Mouse (Mus musculus) heart, embryonic 14.5 days (tissue): ENCODE data around the gene C130026I21Rik. TPM values are rescaled to one million over a fixed set of nuclear protein-coding genes. Genes with fewer than 3 reads are reported as not detected.

Experiments
- ATAC-seq: fragments of 200-750 bp; cut with Nextera tagmentation; 2 replicates; pipeline ENCODE4 v1.8.0; 2017; ENCODE audit warnings: low read depth, moderate TSS enrichment; ENCODE audit not compliant: insufficient number of reproducible peaks, insufficient read depth, low FRiP score
- H3K27ac ChIP-seq, 2 experiments: fragments of 200-500 bp in 1 of 2; fragments of 300-500 bp in 1 of 2; sonication (generic) in 1 of 2; replicated peaks in 1 of 2; 2 replicates each; pipeline ENCODE4 v1.5.1; 2012 to 2014; ENCODE audit warnings: low read depth in 2 of 2, low read length in 2 of 2, control low read depth in 1 of 2, mild to moderate bottlenecking in 1 of 2, mixed read lengths in 1 of 2; ENCODE audit not compliant: control insufficient read depth in 1 of 2, insufficient read depth in 1 of 2
- H3K27me3 ChIP-seq: fragments of 300-500 bp; sonication (generic); 2 replicates; pipeline ENCODE4 v1.6.1; 2014; ENCODE audit warnings: mild to moderate bottlenecking, low read length, control low read depth; ENCODE audit not compliant: control insufficient read depth, insufficient read depth
- H3K36me3 ChIP-seq: fragments of 300-500 bp; sonication (generic); 2 replicates; pipeline ENCODE4 v1.6.1; 2014; ENCODE audit warnings: mild to moderate bottlenecking, control low read depth, low read length, mixed read lengths; ENCODE audit not compliant: control insufficient read depth, insufficient read depth
- H3K4me1 ChIP-seq, 2 experiments: fragments of 200-500 bp in 1 of 2; fragments of 300-500 bp in 1 of 2; sonication (generic) in 1 of 2; 2 replicates each; pipeline ENCODE4 v1.6.1; 2012 to 2014; ENCODE audit warnings: low read length in 2 of 2, control low read depth in 1 of 2, mixed read lengths in 1 of 2; ENCODE audit not compliant: control insufficient read depth in 2 of 2, insufficient read depth in 2 of 2
- H3K4me2 ChIP-seq: fragments of 300-500 bp; sonication (generic); 2 replicates; pipeline ENCODE4 v1.6.1; 2014; ENCODE audit warnings: mild to moderate bottlenecking, low read length
- H3K4me3 ChIP-seq, 2 experiments: fragments of 200-500 bp in 1 of 2; fragments of 300-500 bp in 1 of 2; sonication (generic) in 1 of 2; 2 replicates each; pipeline ENCODE4 v1.5.1; 2012 to 2014; ENCODE audit warnings: low read length in 2 of 2, mild to moderate bottlenecking in 2 of 2, control low read depth in 1 of 2, low read depth in 1 of 2, moderate library complexity in 1 of 2; ENCODE audit not compliant: control insufficient read depth in 1 of 2, insufficient read depth in 1 of 2
- H3K9ac ChIP-seq: fragments of 300-500 bp; sonication (generic); 2 replicates; pipeline ENCODE4 v1.6.1; 2014; ENCODE audit warnings: mild to moderate bottlenecking, low read length
- H3K9me3 ChIP-seq: fragments of 300-500 bp; sonication (generic); 2 replicates; pipeline ENCODE4 v1.6.1; 2016; ENCODE audit warnings: low read length, control low read depth; ENCODE audit not compliant: control insufficient read depth
- WGBS: fragments of 180-500 bp; shearing (Covaris S2); extraction: QIAGEN DNeasy Blood & Tissue Kit; methylation state at CpG from one replicate; pipeline ENCODE4 v1.1.7; 2014; 5-methylcytosine and 5-hydroxymethylcytosine counted together
- microRNA-seq: library from miRNA; unstranded; fragments of <30 nt; microRNA quantifications from one replicate; pipeline ENCODE4, GENCODE M21; 2016
- polyA plus RNA-seq: library from polyadenylated mRNA; unstranded; fragments of >200 nt; fragmentation: Nextera tagmentation; extraction: Ambion mirVana; gene quantifications from 2 replicates; pipeline ENCODE4 v1.2.1, GENCODE M21; 2014

C130026I21Rik gene
- polyA plus RNA-seq, 1 experiment from 2014 or later, result not detected

DNA sequence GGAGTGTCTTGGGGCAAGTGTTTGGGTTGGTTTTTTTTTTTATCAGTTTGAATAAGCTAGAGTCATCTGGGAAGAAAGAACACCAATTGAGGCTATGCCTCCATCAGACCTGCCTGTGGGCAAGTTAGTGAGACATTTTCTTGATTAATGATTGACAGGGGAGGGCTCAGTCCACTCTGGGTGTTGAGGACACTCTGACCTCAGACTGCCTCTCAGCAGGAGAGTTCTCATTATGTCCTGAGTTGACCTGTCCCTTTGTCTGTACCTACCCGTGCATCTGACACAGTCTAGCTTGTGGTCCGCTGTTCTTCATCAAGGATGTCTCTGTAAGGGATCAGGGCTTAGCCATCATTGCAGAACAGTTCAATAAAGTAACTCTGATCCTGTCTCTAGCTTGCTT lies 323.0 kb downstream of the C130026I21Rik start:
- ATAC-seq, result no peak
- Histone ChIP-seq H3K4me2 (no peak overlapping the region), H3K27ac (no peak overlapping the region), H3K36me3 (no peaks in the 10 kb centered on the region), H3K4me3 (no peak overlapping the region), H3K9ac (no peak overlapping the region), H3K9me3 (0 out of 2 replicates have a peak, but pooled peaks cover 3% of the 10 kb centered on the region), H3K4me1 (no peaks in the 10 kb centered on the region), H3K27me3 (no peaks in the 10 kb centered on the region)
- WGBS, result 69% methylated on average over 2 of the region's 2 CpGs

DNA sequence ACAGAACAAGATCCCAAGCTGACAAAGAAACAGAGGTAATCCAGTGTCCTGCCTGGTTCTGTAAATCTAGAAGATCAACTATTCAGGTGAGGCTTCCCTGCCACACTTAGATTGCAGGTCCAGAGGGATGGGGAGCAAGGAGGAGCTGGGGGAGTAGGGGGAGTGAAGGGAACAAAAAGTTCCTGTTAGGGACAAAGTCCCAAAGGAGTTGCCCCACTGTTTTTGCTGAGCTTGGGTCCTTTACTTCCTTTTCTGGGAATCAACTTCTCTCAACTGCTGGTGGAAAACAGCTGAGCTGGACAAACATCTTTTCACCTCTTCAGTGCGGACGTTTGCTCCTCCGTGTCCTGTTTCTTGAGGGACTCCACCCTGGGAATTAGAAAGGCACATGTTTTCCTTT lies 324.4 kb downstream of the C130026I21Rik start:
- no peak overlapping the region for H3K4me3 ChIP-seq
- H3K36me3 ChIP-seq, result no peaks in the 10 kb centered on the region
- H3K27me3 ChIP-seq, result no peaks in the 10 kb centered on the region
- H3K4me1 ChIP-seq, result no peaks in the 10 kb centered on the region
- H3K27ac ChIP-seq, result no peak overlapping the region
- WGBS, result 77% methylated on average over 3 of the region's 3 CpGs
- H3K9me3 ChIP-seq, result 0 out of 2 replicates have a peak, but pooled peaks cover 3% of the 10 kb centered on the region
- H3K9ac ChIP-seq, result no peak overlapping the region
- ATAC-seq, result no peak
- no peak overlapping the region for H3K4me2 ChIP-seq

DNA sequence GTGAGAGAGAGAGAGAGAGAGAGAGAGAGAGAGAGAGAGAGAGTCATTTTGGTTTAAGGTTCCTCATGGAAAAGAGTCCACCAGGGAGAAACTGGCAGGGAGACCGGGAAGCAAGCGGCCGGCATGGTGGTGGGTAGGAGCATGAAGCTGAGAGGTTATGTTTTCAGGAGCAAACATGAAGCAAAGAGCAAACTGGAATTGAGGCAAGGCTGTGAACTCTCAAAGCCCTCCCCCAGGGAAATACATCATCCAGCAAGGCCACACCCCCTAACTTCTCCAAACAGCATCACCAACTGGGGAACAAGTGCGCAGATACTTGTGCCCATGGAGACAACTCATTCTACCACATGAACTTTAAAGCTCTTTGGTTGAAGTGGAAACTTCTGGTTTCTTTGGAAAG lies 326.8 kb downstream of the C130026I21Rik start:
- Histone ChIP-seq H3K9me3 (0 out of 2 replicates have a peak, but pooled peaks cover 3% of the 10 kb centered on the region), H3K4me1 (no peaks in the 10 kb centered on the region), H3K36me3 (no peaks in the 10 kb centered on the region), H3K9ac (no peak overlapping the region), H3K4me2 (no peak overlapping the region), H3K4me3 (no peak overlapping the region), H3K27ac (no peak overlapping the region), H3K27me3 (no peaks in the 10 kb centered on the region)
- ATAC-seq, result no peak
- 95% methylated on average over 4 of the region's 4 CpGs for WGBS

Small RNAs within 50 kb of the gene (microRNA-seq; reads per million reads assigned to microRNA genes)
- gene Gm27907, result not detected

Other genes with a start within 250 kb of the C130026I21Rik start
- not detected in 2 replicates for gene Gm10553, start 170.4 kb downstream of the C130026I21Rik start, polyA plus RNA-seq
- 0.22 TPM in 1 of 2 replicates, not detected in the other for gene A530032D15Rik, start 160.7 kb downstream of the C130026I21Rik start, polyA plus RNA-seq